Mouse (Mus musculus): ENCODE results near the gene Srxn1.
"Not testable (repeated sequence)": the region's sequence is repeated elsewhere in the genome, so short reads cannot be mapped to it uniquely, and the experiment has no call there.

Srxn1 gene

DNA sequence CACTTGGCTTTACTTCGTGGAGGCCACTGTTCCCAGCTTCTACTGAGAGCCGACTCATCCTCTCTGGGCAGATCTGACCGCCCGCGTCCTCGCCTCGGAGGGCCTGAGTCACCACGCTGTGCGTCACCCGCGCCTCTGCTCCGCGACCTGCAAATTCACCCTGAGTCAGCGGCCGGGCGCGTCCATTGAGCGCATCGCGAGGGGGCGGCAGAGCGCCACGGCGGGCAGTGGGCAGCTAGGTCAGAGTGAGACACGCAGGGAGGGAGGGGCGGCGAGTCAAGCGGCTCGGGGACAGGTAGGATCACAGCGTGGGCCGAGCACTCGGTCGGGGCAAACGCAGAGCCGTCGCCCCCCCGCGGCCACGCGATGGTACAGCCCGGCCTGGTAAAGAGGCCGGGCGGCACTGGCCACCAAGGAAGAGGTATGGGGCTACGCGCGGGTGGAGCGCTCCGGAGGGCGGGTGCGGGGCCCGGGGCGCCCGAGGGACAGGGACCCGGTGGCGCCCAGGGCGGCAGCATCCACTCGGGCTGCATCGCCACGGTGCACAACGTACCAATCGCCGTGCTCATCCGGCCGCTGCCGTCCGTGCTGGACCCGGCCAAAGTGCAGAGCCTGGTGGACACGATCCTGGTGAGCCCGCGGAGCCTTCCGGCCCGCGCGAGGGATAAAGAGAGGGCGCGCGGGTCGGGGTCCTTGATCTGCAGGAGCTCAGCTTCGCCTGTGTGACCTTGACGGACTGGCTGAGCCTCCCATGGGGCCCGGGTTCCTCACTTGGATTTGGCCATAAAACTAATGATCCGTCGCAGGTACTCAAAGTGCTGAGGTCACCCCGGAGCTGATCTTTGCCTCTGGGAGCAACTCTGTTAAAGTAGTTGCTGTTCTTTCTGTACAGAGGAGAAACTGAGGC lies at the start of gene Srxn1:
Gene Srxn1 (plus strand): TSS at position 199 of the 907 bp plus-strand sequence.
- peak; percentile 23 for DNase-seq (ENCODE audit: extremely low read depth, low read depth, low spot score)

DNA sequence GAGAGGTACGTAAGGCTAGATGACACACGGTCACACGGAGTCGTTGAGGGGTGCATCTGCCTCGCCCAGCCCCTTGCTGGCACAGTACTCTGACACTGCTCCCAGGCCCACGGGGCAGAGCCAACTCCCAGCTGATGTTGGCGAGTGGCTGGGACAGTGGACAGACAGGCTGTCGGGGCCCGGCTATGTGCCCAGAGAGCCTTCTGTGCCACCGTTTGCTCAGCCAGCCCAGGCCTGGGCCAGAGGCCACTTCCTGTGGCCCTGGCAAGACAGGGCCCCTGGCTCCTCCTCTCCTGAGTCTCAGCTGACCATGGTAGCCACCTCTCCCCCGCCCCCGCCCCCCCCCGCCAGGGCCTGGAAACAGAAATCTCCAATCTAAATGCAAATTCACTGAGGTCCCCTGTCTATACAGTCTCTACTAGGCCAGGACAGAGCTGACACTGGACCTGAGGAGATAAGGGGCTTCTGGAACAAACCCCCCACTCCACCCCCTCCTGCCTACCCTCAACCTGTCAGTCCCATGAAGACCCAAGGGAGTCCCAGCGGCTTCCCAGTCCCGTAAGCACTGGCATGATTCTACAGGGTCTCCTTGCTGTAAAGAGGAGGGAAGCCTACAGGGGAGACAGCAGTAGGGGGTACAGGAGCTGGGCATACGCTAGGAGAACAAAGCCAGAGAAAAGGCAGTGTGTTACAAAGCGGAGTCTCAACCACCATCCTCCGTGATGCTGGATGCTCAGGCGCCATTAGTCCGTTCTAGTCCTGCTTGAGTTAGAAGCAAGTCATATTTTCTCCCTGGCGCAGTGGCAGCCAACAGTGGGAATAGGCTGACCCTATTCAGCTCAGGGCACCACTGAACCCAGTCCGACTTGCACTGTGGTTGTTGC lies 48.7 kb upstream of the Srxn1 start:
- no peak for DNase-seq (ENCODE audit: extremely low read depth, low read depth, low spot score)

DNA sequence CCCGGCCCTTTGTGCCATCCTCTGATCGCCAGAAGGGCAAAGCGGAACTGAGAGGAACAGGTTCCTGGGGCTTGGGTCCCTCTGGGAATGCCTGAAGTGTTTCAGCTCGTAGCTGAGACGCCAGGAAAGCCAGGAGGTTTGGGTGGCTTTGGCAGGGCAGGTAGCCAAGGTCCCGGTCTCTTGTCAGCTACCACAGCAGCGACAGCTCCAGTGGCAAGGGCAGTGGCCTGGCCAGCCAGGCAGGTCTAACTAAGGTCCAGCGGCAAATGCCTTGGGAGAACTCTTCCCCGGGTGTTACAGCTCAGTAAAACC lies 48.1 kb upstream of the Srxn1 start:
- no peak for DNase-seq (ENCODE audit: extremely low read depth, low read depth, low spot score)

DNA sequence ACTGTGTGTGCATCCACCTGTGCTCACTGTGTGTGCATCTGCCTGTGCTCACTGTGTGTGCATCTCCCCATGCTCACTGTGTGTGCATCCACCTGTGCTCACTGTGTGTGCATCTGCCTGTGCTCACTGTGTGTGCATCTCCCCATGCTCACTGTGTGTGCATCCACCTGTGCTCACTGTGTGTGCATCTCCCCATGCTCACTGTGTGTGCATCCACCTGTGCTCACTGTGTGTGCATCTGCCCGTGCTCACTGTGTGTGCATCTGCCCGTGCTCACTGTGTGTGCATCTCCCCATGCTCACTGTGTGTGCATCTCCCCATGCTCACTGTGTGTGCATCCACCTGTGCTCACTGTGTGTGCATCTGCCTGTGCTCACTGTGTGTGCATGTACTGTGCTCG lies 42.5 kb upstream of the Srxn1 start:
- DNase-seq (ENCODE audit: extremely low read depth, low read depth, low spot score): not testable (repeated sequence)

DNA sequence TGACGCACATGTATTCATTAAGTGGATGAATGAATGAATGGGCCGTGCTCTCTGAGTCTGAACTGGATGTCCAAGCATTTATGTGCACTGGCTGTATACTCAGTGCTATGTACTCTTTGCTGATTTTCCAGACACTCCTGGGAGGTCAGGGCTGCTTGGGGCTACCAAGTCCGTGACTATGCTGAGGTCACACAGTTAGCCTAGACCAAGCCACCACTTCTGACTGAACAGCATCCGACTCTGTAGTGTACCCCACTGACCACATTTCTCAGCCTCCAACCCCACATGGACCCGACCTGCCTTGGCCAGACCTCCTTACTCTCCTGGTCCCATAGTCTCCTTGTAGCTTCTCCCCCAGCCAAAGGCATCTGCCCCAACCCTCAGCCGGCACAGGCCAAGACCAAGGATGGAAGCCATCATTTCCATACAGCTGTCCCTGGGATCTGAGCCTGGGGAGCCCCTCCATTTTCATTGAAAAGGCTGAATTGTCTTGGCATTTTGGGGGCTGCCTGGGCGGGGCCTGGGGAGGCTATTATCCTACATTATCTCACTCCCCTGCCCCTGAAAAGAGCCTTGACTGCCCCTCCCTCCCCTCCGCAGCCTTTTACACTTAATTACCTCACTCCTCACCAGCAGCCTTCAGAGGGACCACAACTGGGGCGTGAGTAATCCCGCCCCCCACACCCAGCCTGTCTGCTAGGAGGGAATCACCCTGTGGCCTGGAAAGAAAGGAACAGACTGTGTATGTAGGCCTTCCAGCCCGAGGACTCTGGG lies 36.5 kb upstream of the Srxn1 start:
- no peak for DNase-seq (ENCODE audit: extremely low read depth, low read depth, low spot score)

DNA sequence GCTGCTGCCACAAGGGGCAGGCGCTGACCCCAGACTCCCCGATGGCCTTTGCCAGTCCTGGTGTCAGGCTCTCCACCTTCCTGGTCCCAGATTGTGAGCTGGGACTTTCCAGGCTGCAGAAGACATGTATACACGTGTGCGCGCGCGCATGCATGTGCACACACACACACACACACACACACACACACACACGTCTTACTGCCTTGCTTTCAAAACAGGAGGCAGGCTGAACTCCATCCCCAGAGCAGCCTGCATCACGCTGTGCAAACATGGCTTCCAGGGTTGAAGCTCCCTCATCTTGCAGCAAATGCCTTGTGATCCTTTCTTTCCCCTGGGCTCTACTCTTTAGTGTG lies 35.9 kb upstream of the Srxn1 start:
- no peak for DNase-seq (ENCODE audit: extremely low read depth, low read depth, low spot score)

DNA sequence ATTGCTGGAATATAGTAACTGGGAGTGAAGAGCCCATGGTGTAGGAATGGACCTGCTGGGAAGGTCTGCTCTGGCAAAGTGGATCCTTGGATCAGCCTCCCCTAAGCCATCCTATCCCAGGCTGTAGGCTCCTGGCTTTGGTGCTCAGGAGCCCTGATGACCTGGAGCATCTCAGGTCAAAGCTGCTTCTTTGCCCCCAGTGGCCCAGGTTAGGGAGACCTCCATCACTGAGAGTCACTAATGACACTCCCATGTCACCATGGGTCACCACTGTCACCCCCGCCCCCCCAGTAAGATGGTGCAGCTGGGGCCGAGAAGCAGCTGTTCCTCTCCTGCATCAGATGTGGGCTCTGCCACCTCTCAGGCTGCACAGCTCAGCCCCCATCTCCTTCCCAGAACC lies 35.4 kb upstream of the Srxn1 start:
- DNase-seq (ENCODE audit: extremely low read depth, low read depth, low spot score): no peak

DNA sequence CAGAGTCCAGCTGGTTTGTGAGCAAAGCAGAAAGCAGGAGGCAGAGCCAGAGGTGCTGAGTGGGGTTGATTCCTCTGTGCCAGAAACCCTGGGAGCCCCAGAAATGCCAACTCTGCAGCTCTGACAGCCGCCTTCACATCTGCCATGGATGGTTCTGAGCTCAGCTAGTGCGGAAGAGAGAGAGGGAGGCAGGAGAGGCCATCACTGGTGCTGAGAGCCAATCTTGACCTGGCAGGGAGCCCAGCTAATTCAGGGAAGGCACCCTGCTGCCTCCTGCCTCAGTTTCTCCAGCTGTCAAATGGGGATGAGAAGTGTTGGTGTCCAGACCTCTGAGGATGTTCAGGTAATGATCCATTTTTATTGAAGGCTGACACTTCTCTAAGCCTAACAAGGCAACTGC lies 30.8 kb upstream of the Srxn1 start:
- no peak for DNase-seq (ENCODE audit: extremely low read depth, low read depth, low spot score)

DNA sequence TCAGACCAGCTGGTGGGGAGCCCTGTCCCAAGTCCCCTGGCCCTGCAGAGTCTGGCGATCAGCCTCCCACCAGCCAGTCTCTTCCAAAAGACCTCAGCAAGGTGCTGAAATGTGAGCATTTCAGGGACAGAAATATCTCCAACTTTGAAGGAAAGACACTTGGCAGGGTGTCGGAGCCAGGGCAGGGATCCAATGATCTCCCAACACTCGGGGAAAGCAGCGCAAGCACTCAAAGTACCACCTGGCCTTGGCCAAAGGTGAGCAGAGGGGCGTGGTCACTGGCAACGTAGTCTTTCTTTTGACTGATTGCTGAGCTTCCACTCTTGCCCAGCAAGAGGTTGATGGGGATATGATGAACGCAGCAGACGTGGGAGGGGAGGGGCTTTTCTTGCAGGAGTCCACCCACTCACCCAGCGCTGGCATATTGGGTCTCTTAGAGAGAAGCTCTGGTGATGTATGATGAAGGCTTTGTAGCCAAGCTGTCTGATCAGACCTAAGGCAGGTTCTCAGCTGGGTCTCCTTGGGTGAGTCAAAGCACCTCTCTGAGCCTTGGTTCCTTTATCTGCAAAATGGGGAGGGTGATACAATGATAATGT lies 29.9 kb upstream of the Srxn1 start:
- DNase-seq (ENCODE audit: extremely low read depth, low read depth, low spot score): no peak

DNA sequence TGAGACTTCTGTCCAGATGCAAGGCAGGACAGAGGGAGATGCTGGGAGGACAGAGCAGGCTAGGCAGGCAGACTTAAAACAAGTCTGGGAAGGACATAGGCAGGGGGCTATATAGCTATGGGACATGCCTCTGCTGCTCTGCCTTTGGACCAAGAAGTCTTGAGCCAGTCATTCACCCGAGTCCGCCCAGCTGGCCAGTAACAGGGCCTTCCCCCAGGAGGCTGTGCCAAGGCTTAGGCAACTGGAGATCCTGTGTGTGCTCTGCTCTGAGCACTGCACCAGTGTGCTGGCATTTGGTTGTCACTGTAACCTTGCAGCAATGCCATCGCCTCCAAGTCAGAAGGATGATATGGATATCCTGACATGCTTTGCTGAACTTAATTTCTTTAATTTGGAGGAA lies 28.0 kb upstream of the Srxn1 start:
- no peak for DNase-seq (ENCODE audit: extremely low read depth, low read depth, low spot score)

DNA sequence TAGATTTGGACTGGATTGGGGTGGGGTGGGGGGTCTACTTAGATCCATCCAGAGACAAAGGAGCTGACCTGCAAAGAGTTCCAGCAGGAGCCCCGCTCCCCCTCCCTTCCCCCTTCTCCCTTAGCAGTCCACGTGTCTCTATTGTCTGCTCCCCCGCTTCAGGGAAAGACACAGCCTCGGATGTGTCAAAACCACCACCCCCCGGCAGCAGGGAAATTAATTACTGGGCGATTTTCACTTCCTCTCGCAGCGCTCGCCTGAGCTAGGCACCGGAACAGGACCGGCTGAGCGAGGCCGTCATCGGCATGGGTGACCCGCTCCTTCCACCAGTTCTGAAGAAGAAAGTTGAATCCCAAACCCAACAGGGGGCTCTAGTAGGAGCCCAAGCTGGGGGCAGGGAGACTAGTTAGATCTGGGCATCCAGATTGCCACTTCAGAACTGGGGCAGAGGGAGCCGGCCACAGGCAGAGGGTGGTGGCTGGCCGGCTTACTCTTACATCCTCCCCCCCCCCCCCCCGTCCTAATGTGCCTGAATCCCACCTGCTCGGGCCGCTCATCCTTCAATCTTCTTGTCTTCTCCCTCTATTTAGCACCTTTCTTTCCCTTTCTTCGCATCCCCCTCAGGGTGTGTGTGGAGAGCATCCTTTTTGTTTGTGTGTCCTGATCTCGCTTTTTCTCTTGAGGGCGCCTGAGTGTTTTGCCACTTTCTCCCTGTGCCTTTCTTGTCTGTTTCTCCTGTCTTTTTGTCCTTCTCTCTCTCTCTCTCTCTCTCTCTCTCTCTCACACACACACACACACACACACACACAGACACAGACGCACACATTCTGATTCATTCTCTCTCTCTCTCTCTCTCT lies 24.4 kb upstream of the Srxn1 start, which contains the start of gene Scrt2:
Gene Scrt2 (plus strand): TSS at position 845 of the 857 bp plus-strand sequence.
- DNase-seq (ENCODE audit: extremely low read depth, low read depth, low spot score): no peak

DNA sequence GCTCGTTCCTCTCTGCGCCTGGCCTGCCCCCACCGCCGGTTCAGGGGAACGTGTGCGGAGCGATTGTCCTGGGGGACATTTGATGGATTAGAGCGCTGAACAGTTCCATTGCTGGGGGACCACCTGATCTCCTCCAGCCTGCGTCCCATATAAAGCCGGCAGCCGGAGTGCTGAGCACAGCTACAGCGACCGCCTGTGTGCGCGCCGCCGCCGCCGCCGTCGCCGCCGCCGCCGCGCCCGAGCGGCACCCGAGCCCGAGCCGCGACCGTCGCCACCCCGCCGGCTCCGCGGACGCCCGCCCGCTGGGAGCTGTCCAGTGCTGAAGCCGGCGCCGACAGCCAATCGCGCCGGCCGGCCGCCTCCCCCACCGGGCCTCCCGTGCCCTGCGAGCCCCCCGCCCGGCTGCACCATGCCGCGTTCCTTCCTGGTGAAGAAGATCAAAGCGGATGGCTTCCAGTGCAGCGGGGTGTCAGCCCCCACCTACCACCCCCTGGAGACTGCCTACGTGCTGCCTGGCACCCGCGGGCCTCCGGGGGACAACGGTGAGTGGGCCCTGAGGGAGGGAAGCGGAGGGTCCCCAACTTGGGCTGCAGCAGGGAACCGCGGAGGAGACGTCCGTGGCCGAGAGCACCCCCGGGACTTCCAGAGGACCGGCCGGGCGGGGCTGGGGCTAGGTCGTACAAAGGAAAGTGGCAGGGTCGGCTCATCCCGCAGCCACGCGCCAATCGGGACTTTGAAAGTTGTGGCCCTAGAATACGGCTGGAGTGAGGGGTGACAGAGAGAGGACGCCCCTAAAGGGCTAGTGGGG lies 23.5 kb upstream of the Srxn1 start:
- DNase-seq (ENCODE audit: extremely low read depth, low read depth, low spot score): no peak

DNA sequence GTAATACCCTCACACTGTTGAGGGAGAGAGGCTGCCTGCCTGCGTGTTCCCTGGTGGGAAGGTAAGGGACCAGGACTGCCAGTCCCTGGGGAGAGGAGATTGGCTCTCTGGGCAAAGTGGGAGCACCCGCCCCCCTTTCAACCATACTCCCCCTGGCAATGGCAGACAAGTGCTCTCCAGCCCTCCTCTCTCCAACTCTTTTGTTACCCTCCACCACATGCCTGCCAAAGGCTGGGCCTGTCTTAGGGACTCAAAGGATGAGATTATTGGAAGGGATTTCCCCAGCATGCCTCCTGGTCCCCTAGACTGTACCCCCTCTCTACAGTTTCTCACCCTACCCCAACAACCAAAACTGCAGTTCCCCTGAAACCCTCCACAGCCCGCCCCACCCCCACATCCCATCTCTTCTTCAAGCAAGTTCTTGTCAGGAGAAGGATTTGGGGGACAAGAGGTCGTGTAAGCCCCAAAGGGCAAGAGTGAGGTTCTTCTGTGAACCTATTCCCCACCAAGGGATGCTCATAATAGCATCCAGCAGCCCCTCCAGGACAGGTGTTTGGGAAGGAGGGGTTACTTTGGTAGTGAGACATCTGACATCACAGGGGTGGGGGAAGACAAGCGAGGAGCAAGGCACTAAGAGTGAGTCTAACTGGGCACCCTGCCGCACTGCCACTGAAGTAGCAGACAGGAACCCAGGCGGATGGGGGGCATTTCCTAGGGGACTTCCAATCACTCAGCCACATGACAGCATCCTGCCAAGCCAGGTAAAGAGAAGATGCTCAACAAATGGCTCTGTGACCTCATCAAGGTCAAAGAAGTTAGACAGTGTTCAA lies 22.6 kb upstream of the Srxn1 start:
- no peak for DNase-seq (ENCODE audit: extremely low read depth, low read depth, low spot score)

DNA sequence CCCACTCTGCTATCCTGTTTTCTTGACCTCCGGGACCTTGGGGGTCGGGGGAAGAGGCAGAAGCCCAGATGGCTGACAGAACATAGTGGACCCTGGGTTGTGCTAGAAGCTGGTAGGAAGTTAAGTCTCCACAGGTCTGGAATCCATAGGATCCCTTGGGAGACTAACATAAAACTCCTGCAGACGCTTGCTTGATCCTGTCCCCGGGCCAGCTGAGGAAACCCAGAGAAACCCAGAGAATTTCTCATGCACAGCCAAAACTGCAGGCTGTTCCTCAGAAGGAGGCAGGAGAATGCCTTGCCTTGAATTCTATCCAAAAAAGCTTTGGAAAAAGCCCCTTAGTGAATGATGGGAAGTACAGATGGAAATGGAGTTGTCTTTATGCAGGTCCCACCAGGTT lies 21.9 kb upstream of the Srxn1 start:
- DNase-seq (ENCODE audit: extremely low read depth, low read depth, low spot score): no peak

DNA sequence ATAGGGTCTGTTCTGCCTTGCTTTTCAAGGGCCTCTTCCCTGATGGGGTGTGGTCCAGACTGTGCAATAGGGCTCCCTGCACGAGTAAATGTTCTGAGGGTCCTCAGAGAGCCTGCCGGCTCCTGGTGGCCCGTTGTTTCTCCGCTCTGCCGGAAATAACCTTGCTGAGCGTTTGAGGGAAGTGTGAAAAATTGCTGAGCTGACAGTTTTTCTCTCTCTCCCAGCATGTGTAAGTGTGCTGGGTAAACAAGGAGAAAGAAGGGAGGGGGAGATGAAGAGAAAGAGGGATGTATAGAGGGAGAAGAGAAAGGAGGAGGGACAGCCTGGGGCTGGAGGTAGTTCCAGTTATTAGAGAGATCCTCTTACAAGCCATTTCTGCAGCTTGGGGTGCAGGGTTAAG lies 21.0 kb upstream of the Srxn1 start:
- DNase-seq (ENCODE audit: extremely low read depth, low read depth, low spot score): no peak

DNA sequence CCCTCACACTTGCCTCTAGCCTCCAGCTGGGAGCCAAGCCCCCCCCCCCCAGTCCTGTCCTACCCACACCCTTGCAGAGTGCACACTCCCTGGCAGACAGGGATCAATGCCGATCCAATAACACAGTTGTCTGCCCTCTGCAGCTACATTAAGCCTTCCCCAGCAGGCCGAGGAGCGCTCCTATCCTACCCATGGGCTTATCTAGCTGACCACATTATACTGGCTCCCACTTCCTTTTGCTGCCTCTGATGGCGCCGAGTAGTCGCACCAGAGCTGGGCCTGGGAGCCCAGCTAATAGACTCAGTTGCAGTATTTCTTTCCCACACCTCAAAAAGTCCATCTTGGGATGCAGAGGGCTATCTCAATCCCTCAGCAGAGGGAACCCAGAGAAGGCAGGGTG lies 19.9 kb upstream of the Srxn1 start:
- DNase-seq (ENCODE audit: extremely low read depth, low read depth, low spot score): no peak

DNA sequence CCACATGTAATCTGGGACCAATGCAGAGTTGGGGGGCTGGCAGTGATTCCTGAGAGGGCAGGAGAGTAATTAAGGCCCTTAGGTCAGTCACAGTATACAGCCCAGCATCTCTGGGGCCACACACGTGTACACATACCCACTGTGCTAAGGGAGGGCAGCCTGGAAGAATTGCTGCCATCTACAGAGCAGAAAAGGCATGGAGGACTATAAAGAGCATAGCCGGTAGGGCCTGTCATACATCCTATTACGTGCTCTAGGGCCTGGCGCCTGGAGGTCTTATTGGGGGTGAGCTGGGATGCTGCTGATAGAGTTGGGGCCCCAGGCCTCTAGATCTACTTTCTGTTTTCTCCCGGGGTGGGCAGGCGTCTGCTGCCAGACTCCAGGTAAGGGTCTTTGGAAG lies 18.9 kb upstream of the Srxn1 start:
- DNase-seq (ENCODE audit: extremely low read depth, low read depth, low spot score): no peak

DNA sequence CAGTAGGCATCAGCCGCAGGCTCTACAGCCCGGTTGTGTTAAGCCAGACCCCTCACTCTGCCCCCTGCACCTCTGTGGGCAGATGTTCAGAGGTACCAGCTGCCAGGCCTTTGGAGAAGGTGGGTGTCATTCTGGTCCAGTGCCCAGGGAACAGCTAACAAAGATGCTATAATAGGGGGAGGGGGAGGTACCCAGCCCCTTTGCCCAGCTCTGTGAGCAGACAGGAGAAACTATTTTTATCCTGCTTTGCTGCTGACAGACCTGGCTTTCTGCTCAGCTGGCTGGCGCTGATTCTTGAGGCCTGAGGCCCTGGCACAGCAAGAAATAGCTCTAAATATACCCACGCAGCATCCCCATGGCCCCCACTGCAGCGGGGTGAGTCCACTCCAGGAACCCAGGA lies 18.2 kb upstream of the Srxn1 start:
- no peak for DNase-seq (ENCODE audit: extremely low read depth, low read depth, low spot score)

Measured in fat pad, adult 2 months (tissue).